Mouse (Mus musculus) hindbrain, embryonic 12.5 days (tissue): ENCODE results near the gene Zfp771. TPM values are rescaled to one million over a fixed set of nuclear protein-coding genes. Genes with fewer than 3 reads are reported as not detected.

ENCODE experiments used
- ATAC-seq: fragments of 200-750 bp; cut with Nextera tagmentation; 2 replicates; pipeline ENCODE4 v1.8.0; 2017; ENCODE audit warnings: moderate TSS enrichment; ENCODE audit not compliant: low FRiP score
- H3K27ac ChIP-seq: fragments of 300-500 bp; sonication (generic); 2 replicates; pipeline ENCODE4 v1.5.1; 2016; ENCODE audit warnings: mild to moderate bottlenecking
- H3K27me3 ChIP-seq: fragments of 300-500 bp; sonication (generic); 2 replicates; pipeline ENCODE4 v1.6.1; 2016; ENCODE audit warnings: mild to moderate bottlenecking
- H3K36me3 ChIP-seq: fragments of 300-500 bp; sonication (generic); 2 replicates; pipeline ENCODE4 v1.6.1; 2016; ENCODE audit warnings: mild to moderate bottlenecking
- H3K4me1 ChIP-seq: fragments of 300-500 bp; sonication (generic); 2 replicates; pipeline ENCODE4 v1.6.1; 2016
- H3K4me2 ChIP-seq: fragments of 300-500 bp; sonication (generic); replicated peaks from 2 replicates; pipeline ENCODE4 v1.6.1; 2016; ENCODE audit warnings: mild to moderate bottlenecking
- H3K4me3 ChIP-seq: fragments of 300-500 bp; sonication (generic); 2 replicates; pipeline ENCODE4 v1.5.1; 2016; ENCODE audit warnings: mild to moderate bottlenecking
- H3K9ac ChIP-seq: fragments of 300-500 bp; sonication (generic); 2 replicates; pipeline ENCODE4 v1.6.1; 2016; ENCODE audit warnings: mild to moderate bottlenecking, moderate library complexity
- H3K9me3 ChIP-seq: fragments of 300-500 bp; sonication (generic); replicated peaks from 2 replicates; pipeline ENCODE4 v1.6.1; 2016; ENCODE audit warnings: mild to moderate bottlenecking
- WGBS: fragments of 180-500 bp; shearing (Covaris S2); methylation state at CpG from one replicate; pipeline ENCODE4 v1.1.7; 2016; 5-methylcytosine and 5-hydroxymethylcytosine counted together
- polyA plus RNA-seq: library from polyadenylated mRNA; unstranded; fragments of >200 nt; fragmentation: Nextera tagmentation; extraction: Ambion mirVana; gene quantifications from 2 replicates; pipeline ENCODE4 v1.2.1, GENCODE M21; 2016

The Zfp771 gene
- polyA plus RNA-seq, 1 experiment from 2014 or later, result 62.8 TPM

DNA sequence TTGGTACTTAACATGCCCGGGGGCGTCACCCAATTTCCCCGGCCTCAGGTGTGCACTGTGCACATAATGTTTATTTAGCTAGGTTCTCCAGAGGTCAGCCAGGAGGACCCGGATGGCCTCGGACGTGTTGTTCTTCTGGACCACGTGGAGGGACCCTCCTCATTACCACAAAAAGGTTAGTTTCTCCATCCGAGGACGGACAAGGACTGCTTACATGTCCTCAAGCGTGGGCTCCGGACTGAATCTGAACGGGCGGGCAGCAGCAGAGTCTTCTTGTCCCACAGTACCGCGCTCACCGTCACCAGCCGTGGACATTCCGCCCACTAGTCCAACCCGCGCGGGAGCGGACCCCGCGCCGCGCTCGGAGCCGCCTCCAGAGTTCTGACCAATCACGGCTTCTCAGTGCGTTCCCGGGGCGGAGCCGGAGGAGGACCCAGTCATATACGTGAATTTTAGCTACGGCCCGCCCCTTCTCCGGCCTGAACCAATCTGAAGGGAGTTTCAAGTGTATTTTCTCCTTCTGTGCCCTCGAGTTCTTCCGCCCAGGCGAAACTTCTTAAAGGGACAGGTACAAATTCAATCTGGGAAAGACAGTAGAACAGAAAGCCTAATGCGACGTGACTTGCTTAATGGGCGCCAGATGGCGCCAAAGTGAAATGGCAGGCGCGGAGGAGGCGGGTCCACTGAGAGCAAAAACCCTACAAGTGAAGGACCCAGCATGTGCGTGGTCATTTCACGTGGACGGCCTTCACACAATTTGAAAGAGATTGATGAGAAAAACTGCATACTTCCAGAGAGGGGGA lies 16.4 kb downstream of the Zfp771 start, which contains the start of gene Dctpp1:
Dctpp1 (minus strand) TSS at position 401 of the 803 bp plus-strand sequence.
- under 1% methylated on average over 50 of the region's 50 CpGs for WGBS
- H3K27ac ChIP-seq, result 0 out of 2 replicates have a peak within 1 kb of the TSS, but pooled peaks have one; percentile 40
- ATAC-seq, result peak; percentile 99

DNA sequence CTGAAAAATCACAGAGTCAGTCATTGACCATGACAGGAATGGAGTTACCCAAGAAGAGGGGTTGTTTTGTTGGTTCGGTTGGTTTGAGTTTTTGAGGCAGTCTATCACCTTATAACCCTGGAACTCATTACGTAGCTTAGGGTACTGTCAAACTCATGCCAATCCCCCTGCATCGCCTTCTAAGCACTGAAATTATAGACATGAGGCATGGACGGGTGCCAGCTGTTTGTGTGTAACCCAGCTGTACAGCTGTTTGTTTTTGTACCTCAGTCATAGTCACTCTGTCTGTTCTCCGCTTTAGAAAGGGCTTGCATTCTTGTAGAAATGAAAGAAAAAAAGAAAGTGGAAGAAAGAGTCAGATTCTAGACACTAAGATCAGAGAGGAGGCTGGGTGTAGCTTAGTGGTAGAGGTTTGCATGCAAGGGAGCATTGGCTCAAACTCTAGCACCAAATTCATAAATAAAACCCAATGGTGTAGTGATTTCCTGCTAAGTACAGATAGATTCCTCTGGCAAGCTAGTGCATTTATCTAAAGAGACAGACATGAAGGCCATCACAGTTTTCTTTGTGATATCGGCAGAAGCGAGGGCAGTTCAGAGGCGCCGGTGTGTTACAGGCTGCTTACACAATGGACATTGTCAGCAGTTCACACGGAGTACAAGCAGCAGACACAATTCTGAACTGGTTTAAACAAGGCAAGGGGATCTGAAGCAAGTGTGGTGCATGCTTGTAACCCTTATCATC lies 18.3 kb downstream of the Zfp771 start:
- Histone ChIP-seq H3K9ac (no peak overlapping the region), H3K4me2 (no peak overlapping the region), H3K36me3 (no peaks in the 10 kb centered on the region; the same call in 1 of the 2 replicates), H3K4me3 (no peak overlapping the region), H3K4me1 (peaks cover 17% of the 10 kb centered on the region), H3K27me3 (no peaks in the 10 kb centered on the region), H3K9me3 (no peaks in the 10 kb centered on the region), H3K27ac (no peak overlapping the region)
- 82% methylated on average over 10 of the region's 10 CpGs for WGBS
- ATAC-seq, result no peak

More for the DNA sequence above, 16.4 kb downstream of the Zfp771 start, which contains the start of gene Dctpp1:
- Histone ChIP-seq H3K4me1 (peaks cover 17% of the 10 kb centered on the region), H3K4me3 (peak within 1 kb of the TSS; percentile 68), H3K9me3 (no peaks in the 10 kb centered on the region), H3K4me2 (peak within 1 kb of the TSS; percentile 81), H3K9ac (peak within 1 kb of the TSS; percentile 66), H3K36me3 (peaks cover 13% of the 10 kb centered on the region), H3K27me3 (no peaks in the 10 kb centered on the region)

DNA sequence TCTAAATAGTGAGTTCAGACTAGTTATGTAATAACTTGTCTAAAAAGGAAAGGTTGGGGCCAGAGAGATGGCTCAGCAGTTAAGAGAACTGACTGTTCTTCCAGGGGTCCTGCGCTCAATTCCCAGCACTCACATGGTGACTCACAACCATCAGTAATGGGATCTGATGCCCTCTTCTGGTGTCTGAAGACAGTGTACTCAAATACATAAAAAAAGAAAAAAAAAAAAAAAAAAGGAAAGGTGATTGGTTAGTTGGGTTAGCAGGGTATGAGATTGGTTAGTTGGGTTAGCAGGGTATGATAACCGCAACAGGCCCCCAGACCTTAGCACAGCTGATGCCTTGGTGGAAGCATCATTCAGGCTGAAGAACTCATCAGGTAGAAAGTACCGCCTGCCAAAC lies 19.5 kb downstream of the Zfp771 start:
- ATAC-seq, result no peak
- H3K9ac ChIP-seq, result no peak overlapping the region
- no peaks in the 10 kb centered on the region for H3K27me3 ChIP-seq
- WGBS, result 88% methylated on average over 3 of the region's 3 CpGs
- no peak overlapping the region for H3K4me2 ChIP-seq
- no peak overlapping the region for H3K4me3 ChIP-seq
- H3K4me1 ChIP-seq, result peaks cover 17% of the 10 kb centered on the region
- H3K9me3 ChIP-seq, result no peaks in the 10 kb centered on the region
- no peaks in the 10 kb centered on the region for H3K36me3 ChIP-seq
- no peak overlapping the region for H3K27ac ChIP-seq

DNA sequence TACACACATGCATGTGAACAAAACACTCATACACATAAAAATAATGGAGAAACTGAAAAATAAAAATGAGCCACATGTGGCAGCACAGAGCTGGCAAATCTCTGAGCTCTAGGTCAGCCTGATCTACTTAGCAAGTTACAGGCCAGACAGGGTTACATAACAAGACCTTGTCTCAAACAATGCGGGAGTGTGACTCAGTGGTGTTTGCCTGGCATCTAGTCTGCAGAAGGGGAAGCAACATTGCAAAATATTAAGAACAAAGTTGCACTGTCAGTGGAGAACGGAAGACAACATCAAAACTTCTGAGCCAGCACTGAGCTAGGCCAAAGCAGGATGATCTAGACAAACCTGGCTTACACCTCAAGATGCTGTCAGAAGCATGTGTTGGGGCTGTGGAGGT lies 26.2 kb downstream of the Zfp771 start:
- Histone ChIP-seq H3K4me1 (peaks cover 18% of the 10 kb centered on the region), H3K4me3 (no peak overlapping the region), H3K36me3 (peaks cover 18% of the 10 kb centered on the region), H3K9ac (no peak overlapping the region), H3K4me2 (no peak overlapping the region), H3K9me3 (no peaks in the 10 kb centered on the region), H3K27ac (no peak overlapping the region), H3K27me3 (no peaks in the 10 kb centered on the region)
- WGBS, result 91% methylated on average over 2 of the region's 2 CpGs
- ATAC-seq, result no peak

DNA sequence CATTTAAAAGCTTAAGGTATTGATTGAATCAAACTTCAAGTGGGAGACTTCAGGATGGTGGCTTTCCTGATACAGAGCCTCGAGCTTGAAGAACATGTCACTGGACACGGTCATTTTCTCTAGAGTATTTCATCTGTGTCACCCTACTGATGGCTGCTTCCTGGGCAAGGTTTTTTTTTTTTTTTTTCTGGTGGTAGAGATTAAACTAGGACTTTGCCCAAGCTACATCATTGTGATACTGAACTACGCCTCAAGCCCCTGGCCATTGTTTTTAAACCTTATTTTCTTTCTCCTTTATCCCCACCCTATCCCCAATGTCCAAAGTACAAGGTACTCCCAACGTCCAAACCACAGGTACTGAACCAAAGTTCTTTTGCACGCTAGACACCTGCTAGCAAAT lies 26.6 kb downstream of the Zfp771 start:
- Histone ChIP-seq H3K9me3 (no peaks in the 10 kb centered on the region), H3K27me3 (no peaks in the 10 kb centered on the region), H3K4me1 (peaks cover 18% of the 10 kb centered on the region), H3K27ac (no peak overlapping the region), H3K9ac (no peak overlapping the region), H3K4me2 (no peak overlapping the region), H3K4me3 (no peak overlapping the region), H3K36me3 (peaks cover 18% of the 10 kb centered on the region)
- no peak for ATAC-seq
- WGBS, result 91% methylated on average over 5 of the region's 5 CpGs

DNA sequence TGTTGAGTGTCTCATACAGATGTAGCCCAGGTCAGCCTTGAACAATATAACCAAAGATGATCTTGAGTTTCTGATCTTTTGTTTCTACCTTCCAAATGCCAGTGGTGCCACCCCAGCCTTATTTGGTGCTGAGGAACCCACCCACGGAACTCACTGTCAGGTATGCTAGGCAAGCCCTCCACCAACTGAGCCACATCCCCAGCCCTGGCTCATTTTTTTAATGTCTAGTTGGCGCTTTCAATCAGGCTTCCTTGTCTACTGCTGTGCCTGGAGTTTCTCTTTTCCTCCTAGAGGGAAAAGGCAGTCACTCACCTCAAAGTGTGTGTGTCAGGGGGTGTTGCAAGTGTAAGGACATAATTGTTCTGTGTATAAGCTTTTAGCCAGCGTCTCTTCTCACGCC lies 27.0 kb downstream of the Zfp771 start:
- Histone ChIP-seq H3K4me1 (peaks cover 18% of the 10 kb centered on the region), H3K9me3 (no peaks in the 10 kb centered on the region), H3K36me3 (peaks cover 18% of the 10 kb centered on the region), H3K9ac (no peak overlapping the region), H3K27me3 (no peaks in the 10 kb centered on the region), H3K4me2 (no peak overlapping the region), H3K4me3 (no peak overlapping the region), H3K27ac (no peak overlapping the region)
- ATAC-seq, result no peak
- 95% methylated on average over 4 of the region's 4 CpGs for whole genome bisulfite sequencing

DNA sequence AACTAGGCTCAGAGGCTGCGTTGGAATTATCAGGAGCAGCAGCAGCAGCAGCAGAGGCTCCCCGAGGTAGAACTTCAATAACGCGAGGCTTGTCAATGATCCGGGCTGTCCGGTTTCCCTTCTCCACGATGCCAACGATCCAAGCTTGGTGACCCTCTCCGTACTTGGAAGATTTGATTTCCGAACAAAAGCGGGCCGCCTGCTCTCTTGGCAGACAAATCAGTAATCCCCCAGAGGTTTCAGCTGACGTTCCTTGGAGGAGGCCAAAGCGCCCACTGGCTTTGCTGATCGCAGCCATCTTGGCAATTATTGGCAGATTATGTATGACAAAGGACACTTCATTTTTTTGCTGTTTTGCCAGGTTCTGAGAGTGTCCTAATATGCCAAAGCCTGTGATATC lies 28.5 kb downstream of the Zfp771 start:
- ATAC-seq, result no peak
- H3K27ac ChIP-seq, result no peak overlapping the region
- peaks cover 18% of the 10 kb centered on the region for H3K4me1 ChIP-seq
- peak overlapping the region; percentile 76 for H3K4me3 ChIP-seq
- H3K9ac ChIP-seq, result no peak overlapping the region
- H3K27me3 ChIP-seq, result no peaks in the 10 kb centered on the region
- peak overlapping the region; percentile 94 for H3K4me2 ChIP-seq
- H3K36me3 ChIP-seq, result peaks cover 18% of the 10 kb centered on the region
- H3K9me3 ChIP-seq, result no peaks in the 10 kb centered on the region
- WGBS, result 93% methylated on average over 15 of the region's 15 CpGs

DNA sequence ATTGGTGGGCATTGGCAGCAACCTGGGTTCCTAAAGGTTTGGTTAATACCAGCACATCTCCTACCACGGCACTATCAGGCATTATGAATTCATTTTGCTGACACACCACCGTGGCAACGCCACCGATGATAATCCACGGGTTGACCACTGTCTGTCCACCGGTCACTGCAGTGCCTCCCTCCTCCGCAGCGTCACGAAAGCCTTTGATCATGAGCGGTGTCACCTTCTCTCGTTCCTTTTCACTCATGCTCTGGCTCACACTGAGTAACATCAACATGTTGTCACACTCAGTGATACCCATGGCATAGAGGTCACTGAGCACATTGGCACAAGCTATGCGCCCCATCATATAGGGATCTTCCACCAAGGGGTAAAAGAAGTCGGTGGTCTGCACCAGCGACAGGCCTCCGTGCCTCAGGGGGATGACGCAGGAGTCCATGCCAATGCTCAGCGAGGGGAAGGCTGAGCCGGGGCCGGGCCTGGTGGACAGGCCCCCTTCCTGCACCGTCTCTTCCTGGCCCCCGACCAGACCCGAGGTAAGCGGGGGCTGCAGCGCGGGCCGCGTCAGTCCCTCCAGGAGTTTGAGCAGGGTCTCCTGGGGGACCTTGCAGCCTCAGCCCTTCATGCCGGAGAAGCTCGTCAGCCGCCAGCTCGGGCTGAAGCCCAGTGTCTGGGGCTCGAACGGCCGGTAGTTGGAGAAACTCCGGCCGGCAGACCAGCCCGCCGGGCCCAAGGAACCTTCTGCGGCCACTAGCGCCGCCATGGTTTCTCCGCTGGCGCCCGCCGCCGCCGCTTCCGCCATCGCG lies 29.2 kb downstream of the Zfp771 start:
- Histone ChIP-seq H3K9ac (peak overlapping the region; percentile 82), H3K36me3 (peaks cover 18% of the 10 kb centered on the region), H3K4me3 (peak overlapping the region; percentile 76), H3K27me3 (no peaks in the 10 kb centered on the region), H3K9me3 (no peaks in the 10 kb centered on the region), H3K4me1 (peaks cover 18% of the 10 kb centered on the region), H3K27ac (peak overlapping the region; percentile 82), H3K4me2 (peak overlapping the region; percentile 94)
- peak; percentile 66 for ATAC-seq
- 14% methylated on average over 50 of the region's 50 CpGs for WGBS

DNA sequence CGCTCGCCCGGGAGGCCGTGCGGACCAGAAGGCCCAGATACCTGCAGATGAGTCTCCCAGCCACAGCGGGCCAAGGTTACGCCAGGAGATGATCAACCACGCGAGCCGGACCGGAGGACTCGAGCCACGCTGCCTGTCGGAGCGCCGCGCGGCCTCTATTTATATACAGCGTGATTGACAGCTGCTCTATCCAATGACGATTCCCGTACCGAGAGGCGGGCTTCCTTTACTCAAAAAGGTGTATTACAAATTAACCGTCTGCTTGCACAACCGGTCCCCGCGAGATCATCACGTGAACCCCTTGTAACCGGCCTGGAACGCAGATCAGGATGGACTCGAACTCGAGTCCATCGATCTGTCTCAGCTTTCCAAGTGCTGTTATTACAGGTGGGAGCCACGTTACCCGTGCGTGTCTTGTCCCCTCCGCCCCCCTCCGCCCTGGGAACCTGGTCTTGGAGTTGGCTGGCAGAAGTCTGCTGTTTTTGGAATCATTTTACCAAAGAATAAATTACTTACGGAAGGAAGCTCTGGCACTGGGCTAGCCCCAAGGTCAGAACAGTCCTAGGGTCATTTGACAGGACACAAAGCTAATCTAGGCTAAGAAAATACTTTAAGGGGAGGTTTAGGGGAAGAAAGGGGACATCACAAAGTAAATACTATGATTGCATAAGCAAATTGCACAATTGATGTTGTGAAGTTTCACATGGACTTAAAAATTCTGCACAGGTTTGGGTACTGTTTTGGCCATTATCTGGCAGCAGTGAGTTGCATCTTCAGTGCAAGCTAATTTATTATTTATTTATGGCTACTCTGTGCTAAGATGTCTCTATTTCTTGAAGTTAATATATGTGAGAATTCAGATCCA lies 30.1 kb downstream of the Zfp771 start, which contains the start of gene Sephs2:
Sephs2 (minus strand) TSS at position 131 of the 865 bp plus-strand sequence.
- Histone ChIP-seq H3K9ac (peak within 1 kb of the TSS; percentile 82), H3K27me3 (no peaks in the 10 kb centered on the region), H3K9me3 (no peaks in the 10 kb centered on the region), H3K4me1 (peaks cover 18% of the 10 kb centered on the region), H3K27ac (peak within 1 kb of the TSS; percentile 82), H3K4me3 (peak within 1 kb of the TSS; percentile 76), H3K36me3 (peaks cover 16% of the 10 kb centered on the region), H3K4me2 (peak within 1 kb of the TSS; percentile 94)
- 3% methylated on average over 39 of the region's 39 CpGs for WGBS
- peak; percentile 88 for ATAC-seq

DNA sequence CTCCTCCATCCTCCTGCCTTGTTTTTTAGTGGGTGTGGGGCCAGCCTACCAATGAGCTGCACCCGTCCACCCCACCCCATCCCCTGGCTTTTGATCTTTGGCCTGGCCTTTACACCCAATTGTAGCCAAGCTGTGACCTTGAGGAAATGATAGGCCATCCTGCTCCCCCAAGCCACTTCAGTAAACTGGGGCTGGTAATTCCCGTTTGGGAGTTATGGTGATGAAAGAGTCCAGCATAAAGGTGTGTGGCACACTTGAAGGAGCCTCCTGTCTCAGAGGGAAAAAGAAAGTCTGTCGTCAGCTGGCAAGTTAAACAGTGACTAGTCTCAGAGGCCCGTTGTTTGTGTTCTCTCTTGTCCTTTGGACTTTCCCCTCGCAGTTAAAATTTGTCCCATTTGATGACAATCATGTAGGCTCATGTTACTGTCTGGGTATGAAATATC lies 32.5 kb downstream of the Zfp771 start:
- Histone ChIP-seq H3K36me3 (0 out of 2 replicates have a peak, but pooled peaks cover 3% of the 10 kb centered on the region), H3K9me3 (no peaks in the 10 kb centered on the region), H3K27me3 (no peaks in the 10 kb centered on the region), H3K4me3 (no peak overlapping the region), H3K4me1 (peaks cover 15% of the 10 kb centered on the region), H3K9ac (no peak overlapping the region), H3K4me2 (no peak overlapping the region), H3K27ac (no peak overlapping the region)
- 67% methylated on average over 5 of the region's 5 CpGs for WGBS
- no peak for ATAC-seq

DNA sequence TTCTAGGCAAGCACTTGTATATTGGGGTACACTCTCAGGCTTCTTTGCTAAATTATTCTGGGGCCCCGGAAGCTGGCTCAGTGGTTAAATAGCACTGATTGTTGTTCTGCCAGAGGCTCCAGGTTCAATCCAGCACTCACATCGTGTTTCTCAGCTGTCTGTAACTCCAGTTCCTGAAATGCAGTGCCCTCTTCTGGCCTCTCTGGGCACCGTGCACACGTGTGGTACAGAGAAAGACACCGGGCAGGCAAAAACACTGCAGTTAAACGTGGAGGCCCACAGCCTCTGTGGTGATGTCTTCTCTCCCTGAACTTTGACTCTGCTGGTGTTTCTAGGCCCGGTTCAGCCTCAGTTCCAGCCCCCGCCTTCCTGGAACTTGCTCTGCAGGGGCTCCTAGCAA lies 34.2 kb downstream of the Zfp771 start:
- 20% methylated on average over 8 of the region's 8 CpGs for WGBS
- Histone ChIP-seq H3K9ac (no peak overlapping the region), H3K27me3 (no peaks in the 10 kb centered on the region; the same call in 1 of the 2 replicates), H3K9me3 (no peaks in the 10 kb centered on the region), H3K4me1 (peaks cover 4% of the 10 kb centered on the region), H3K4me3 (no peak overlapping the region), H3K27ac (no peak overlapping the region), H3K4me2 (no peak overlapping the region), H3K36me3 (no peaks in the 10 kb centered on the region)
- ATAC-seq, result no peak
